Mouse (Mus musculus) heart, adult 10 weeks (tissue): ENCODE data around the gene Vmn2r102. TPM values are rescaled to one million over a fixed set of nuclear protein-coding genes. Genes with fewer than 3 reads are reported as not detected.

Experiments
- polyA plus RNA-seq: library from polyadenylated mRNA; stranded (reverse); fragments of 350-450 nt; fragmentation: Illumina TruSeq; extraction: RNeasy Lipid Tissue Mini Kit (QIAGEN cat#74804); gene quantifications from one replicate; pipeline ENCODE4 v1.2.3, GENCODE M21; 2014; ENCODE audit warnings: low read depth, low replicate concordance

Gene Vmn2r102
- not detected for polyA plus RNA-seq

DNA sequence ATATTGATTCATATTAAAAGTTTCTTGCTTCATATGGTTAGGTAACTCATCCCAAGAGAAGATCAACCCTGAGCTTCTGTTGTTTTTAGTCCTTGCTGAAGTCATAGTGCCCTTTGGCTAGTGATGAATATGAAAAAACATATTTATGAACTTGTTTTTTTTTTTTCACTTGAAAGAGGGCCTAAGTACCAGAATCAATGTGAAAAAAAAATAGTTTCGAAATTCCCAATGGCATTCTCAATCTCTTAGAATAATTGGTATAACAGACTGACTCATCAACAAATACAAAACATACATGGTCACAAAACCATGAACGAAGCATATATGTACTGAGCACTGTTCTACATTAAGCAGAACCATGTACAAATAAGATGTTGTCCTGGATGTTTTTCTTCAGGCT lies at the start of gene Vmn2r102:
Gene Vmn2r102, plus strand, starts transcription at position 301 of the 400 bp plus-strand sequence.

Other genes starting within 250 kb of the Vmn2r102 start
- not detected for gene Vmn2r100, start 155.6 kb upstream of the Vmn2r102 start, polyA plus RNA-seq
- gene Vmn2r101, start 83.1 kb upstream of the Vmn2r102 start, polyA plus RNA-seq: not detected
- not detected for gene Vmn2r103, start 113.0 kb downstream of the Vmn2r102 start, polyA plus RNA-seq